Mouse (Mus musculus): ENCODE measurements around the gene Golga7b. TPM values are rescaled to one million over a fixed set of nuclear protein-coding genes. Genes with fewer than 3 reads are reported as not detected.

Gene Golga7b
- 0.73 and 1.2 TPM in 2 replicates for polyA plus RNA-seq (2014; fragmentation: Nextera tagmentation; extraction: Ambion mirVana)

GRCm38 (mm10) chr19:42247519-42247918, at the start of gene Golga7b:
Golga7b (plus strand) TSS chr19:42247574.
- ATAC-seq (replicated peaks; ENCODE audit: insufficient number of reproducible peaks, low FRiP score, low TSS enrichment, low read depth), result no peak
- no peaks in the 10 kb centered on the region for H3K9me3 ChIP-seq (replicated peaks; ENCODE audit: control insufficient read depth, low read length)
- no peaks in the 10 kb centered on the region for H3K36me3 ChIP-seq (replicated peaks; ENCODE audit: control insufficient read depth, insufficient read depth, low read depth, low read length)
- no peak within 1 kb of the TSS for H3K9ac ChIP-seq (replicated peaks; ENCODE audit: low read length)
- no peak within 1 kb of the TSS for H3K27ac ChIP-seq (replicated peaks; ENCODE audit: low read depth, low read length)
- WGBS, result 86% methylated on average over 3 of the region's 3 CpGs
- DNase-seq (ENCODE audit: low spot score), result no peak
- no peaks in the 10 kb centered on the region for H3K27me3 ChIP-seq (ENCODE audit: control insufficient read depth, insufficient read depth, low read length)
- no peaks in the 10 kb centered on the region for H3K4me1 ChIP-seq (ENCODE audit: control insufficient read depth, insufficient read depth, low read length)
- H3K4me3 ChIP-seq (ENCODE audit: low read depth, low read length), result no peak within 1 kb of the TSS
- H3K4me2 ChIP-seq (ENCODE audit: low read depth, low read length), result no peak within 1 kb of the TSS

- no peaks in the 10 kb centered on the region for H3K36me3 ChIP-seq (replicated peaks; ENCODE audit: control insufficient read depth, insufficient read depth, low read depth, low read length)
- peaks cover 38% of the 10 kb centered on the region for H3K27me3 ChIP-seq (ENCODE audit: control insufficient read depth, insufficient read depth, low read length)
- H3K4me2 ChIP-seq (ENCODE audit: low read depth, low read length), result no peak overlapping the region
- H3K27ac ChIP-seq (replicated peaks; ENCODE audit: low read depth, low read length), result no peak overlapping the region
- no peak for DNase-seq (ENCODE audit: low spot score)
- no peak overlapping the region for H3K4me3 ChIP-seq (ENCODE audit: low read depth, low read length)
- H3K4me1 ChIP-seq (ENCODE audit: control insufficient read depth, insufficient read depth, low read length), result peaks cover 3% of the 10 kb centered on the region
- no peaks in the 10 kb centered on the region for H3K9me3 ChIP-seq (replicated peaks; ENCODE audit: control insufficient read depth, low read length)
- 51% methylated on average over 11 of the region's 11 CpGs for WGBS
- no peak for ATAC-seq (replicated peaks; ENCODE audit: insufficient number of reproducible peaks, low FRiP score, low TSS enrichment, low read depth)
- no peak overlapping the region for H3K9ac ChIP-seq (replicated peaks; ENCODE audit: low read length)
These were observed 49.3 kb upstream of the Golga7b start for GRCm38 (mm10) chr19:42198026-42198425.

- ATAC-seq (replicated peaks; ENCODE audit: insufficient number of reproducible peaks, low FRiP score, low TSS enrichment, low read depth), result peak; percentile 24; the same call in 1 of the 2 replicates
- no peak within 1 kb of the TSS for H3K27ac ChIP-seq (replicated peaks; ENCODE audit: low read depth, low read length)
- peak within 1 kb of the TSS; percentile 23 for H3K4me3 ChIP-seq (ENCODE audit: low read depth, low read length)
- H3K9me3 ChIP-seq (replicated peaks; ENCODE audit: control insufficient read depth, low read length), result no peaks in the 10 kb centered on the region
- H3K27me3 ChIP-seq (ENCODE audit: control insufficient read depth, insufficient read depth, low read length), result peaks cover 44% of the 10 kb centered on the region
- peaks cover 3% of the 10 kb centered on the region for H3K4me1 ChIP-seq (ENCODE audit: control insufficient read depth, insufficient read depth, low read length)
- H3K4me2 ChIP-seq (ENCODE audit: low read depth, low read length), result peak within 1 kb of the TSS; percentile 50
- no peaks in the 10 kb centered on the region for H3K36me3 ChIP-seq (replicated peaks; ENCODE audit: control insufficient read depth, insufficient read depth, low read depth, low read length)
- no peak within 1 kb of the TSS; the same call in 1 of the 2 replicates for H3K9ac ChIP-seq (replicated peaks; ENCODE audit: low read length)
- WGBS, result under 1% methylated on average over 60 of the region's 60 CpGs
- DNase-seq (ENCODE audit: low spot score), result peak; percentile 39
These were observed 45.5 kb upstream of the Golga7b start, which contains the start of gene Sfrp5 for GRCm38 (mm10) chr19:42201696-42202381. Sfrp5 (minus strand) TSS chr19:42202252.

GRCm38 (mm10) chr19:42202467-42202866, 44.9 kb upstream of the Golga7b start:
- H3K4me2 ChIP-seq (ENCODE audit: low read depth, low read length), result no peak overlapping the region
- 38% methylated on average over 8 of the region's 8 CpGs for WGBS
- H3K9me3 ChIP-seq (replicated peaks; ENCODE audit: control insufficient read depth, low read length), result no peaks in the 10 kb centered on the region
- no peak overlapping the region for H3K27ac ChIP-seq (replicated peaks; ENCODE audit: low read depth, low read length)
- H3K4me3 ChIP-seq (ENCODE audit: low read depth, low read length), result no peak overlapping the region
- no peaks in the 10 kb centered on the region for H3K36me3 ChIP-seq (replicated peaks; ENCODE audit: control insufficient read depth, insufficient read depth, low read depth, low read length)
- no peak for DNase-seq (ENCODE audit: low spot score)
- H3K9ac ChIP-seq (replicated peaks; ENCODE audit: low read length), result no peak overlapping the region
- H3K4me1 ChIP-seq (ENCODE audit: control insufficient read depth, insufficient read depth, low read length), result peaks cover 3% of the 10 kb centered on the region
- ATAC-seq (replicated peaks; ENCODE audit: insufficient number of reproducible peaks, low FRiP score, low TSS enrichment, low read depth), result no peak
- H3K27me3 ChIP-seq (ENCODE audit: control insufficient read depth, insufficient read depth, low read length), result peaks cover 44% of the 10 kb centered on the region

GRCm38 (mm10) chr19:42204306-42204705, 43.1 kb upstream of the Golga7b start:
- no peaks in the 10 kb centered on the region for H3K9me3 ChIP-seq (replicated peaks; ENCODE audit: control insufficient read depth, low read length)
- H3K36me3 ChIP-seq (replicated peaks; ENCODE audit: control insufficient read depth, insufficient read depth, low read depth, low read length), result no peaks in the 10 kb centered on the region
- H3K27ac ChIP-seq (replicated peaks; ENCODE audit: low read depth, low read length), result no peak overlapping the region
- no peak overlapping the region for H3K4me3 ChIP-seq (ENCODE audit: low read depth, low read length)
- no peak overlapping the region for H3K4me2 ChIP-seq (ENCODE audit: low read depth, low read length)
- DNase-seq (ENCODE audit: low spot score) (no peak), ATAC-seq (replicated peaks; ENCODE audit: insufficient number of reproducible peaks, low FRiP score, low TSS enrichment, low read depth) (no peak)
- H3K9ac ChIP-seq (replicated peaks; ENCODE audit: low read length), result no peak overlapping the region
- H3K4me1 ChIP-seq (ENCODE audit: control insufficient read depth, insufficient read depth, low read length), result peaks cover 3% of the 10 kb centered on the region
- 80% methylated on average over 4 of the region's 4 CpGs for WGBS
- peaks cover 42% of the 10 kb centered on the region for H3K27me3 ChIP-seq (ENCODE audit: control insufficient read depth, insufficient read depth, low read length)

- Histone ChIP-seq H3K27ac (replicated peaks; ENCODE audit: low read depth, low read length) (no peak overlapping the region), H3K4me3 (ENCODE audit: low read depth, low read length) (no peak overlapping the region), H3K36me3 (replicated peaks; ENCODE audit: control insufficient read depth, insufficient read depth, low read depth, low read length) (no peaks in the 10 kb centered on the region), H3K4me1 (ENCODE audit: control insufficient read depth, insufficient read depth, low read length) (peaks cover 3% of the 10 kb centered on the region), H3K4me2 (ENCODE audit: low read depth, low read length) (no peak overlapping the region), H3K9ac (replicated peaks; ENCODE audit: low read length) (no peak overlapping the region), H3K9me3 (replicated peaks; ENCODE audit: control insufficient read depth, low read length) (no peaks in the 10 kb centered on the region), H3K27me3 (ENCODE audit: control insufficient read depth, insufficient read depth, low read length) (peaks cover 34% of the 10 kb centered on the region)
- DNase-seq (ENCODE audit: low spot score), result peak; percentile 86
- no peak for ATAC-seq (replicated peaks; ENCODE audit: insufficient number of reproducible peaks, low FRiP score, low TSS enrichment, low read depth)
- WGBS, result 47% methylated on average over 8 of the region's 8 CpGs
These were observed 42.2 kb upstream of the Golga7b start for GRCm38 (mm10) chr19:42205201-42205600.

- Histone ChIP-seq H3K4me3 (ENCODE audit: low read depth, low read length) (no peak overlapping the region), H3K27me3 (ENCODE audit: control insufficient read depth, insufficient read depth, low read length) (no peaks in the 10 kb centered on the region), H3K9ac (replicated peaks; ENCODE audit: low read length) (no peak overlapping the region), H3K36me3 (replicated peaks; ENCODE audit: control insufficient read depth, insufficient read depth, low read depth, low read length) (no peaks in the 10 kb centered on the region), H3K4me1 (ENCODE audit: control insufficient read depth, insufficient read depth, low read length) (no peaks in the 10 kb centered on the region), H3K4me2 (ENCODE audit: low read depth, low read length) (no peak overlapping the region), H3K9me3 (replicated peaks; ENCODE audit: control insufficient read depth, low read length) (no peaks in the 10 kb centered on the region), H3K27ac (replicated peaks; ENCODE audit: low read depth, low read length) (no peak overlapping the region)
- DNase-seq (ENCODE audit: low spot score) (no peak), ATAC-seq (replicated peaks; ENCODE audit: insufficient number of reproducible peaks, low FRiP score, low TSS enrichment, low read depth) (no peak)
- 42% methylated on average over 7 of the region's 7 CpGs for WGBS
These were observed 37.9 kb upstream of the Golga7b start for GRCm38 (mm10) chr19:42209485-42209884.

GRCm38 (mm10) chr19:42209976-42210375, 37.4 kb upstream of the Golga7b start:
- no peaks in the 10 kb centered on the region for H3K27me3 ChIP-seq (ENCODE audit: control insufficient read depth, insufficient read depth, low read length)
- H3K27ac ChIP-seq (replicated peaks; ENCODE audit: low read depth, low read length), result no peak overlapping the region
- no peak for DNase-seq (ENCODE audit: low spot score)
- no peak overlapping the region for H3K4me3 ChIP-seq (ENCODE audit: low read depth, low read length)
- no peaks in the 10 kb centered on the region for H3K4me1 ChIP-seq (ENCODE audit: control insufficient read depth, insufficient read depth, low read length)
- H3K4me2 ChIP-seq (ENCODE audit: low read depth, low read length), result no peak overlapping the region
- no peaks in the 10 kb centered on the region for H3K9me3 ChIP-seq (replicated peaks; ENCODE audit: control insufficient read depth, low read length)
- H3K9ac ChIP-seq (replicated peaks; ENCODE audit: low read length), result no peak overlapping the region
- WGBS, result 47% methylated on average over 6 of the region's 6 CpGs
- ATAC-seq (replicated peaks; ENCODE audit: insufficient number of reproducible peaks, low FRiP score, low TSS enrichment, low read depth), result no peak
- H3K36me3 ChIP-seq (replicated peaks; ENCODE audit: control insufficient read depth, insufficient read depth, low read depth, low read length), result no peaks in the 10 kb centered on the region
